Mouse (Mus musculus): ENCODE results near the gene Olfr298.

Olfr298 gene

DNA sequence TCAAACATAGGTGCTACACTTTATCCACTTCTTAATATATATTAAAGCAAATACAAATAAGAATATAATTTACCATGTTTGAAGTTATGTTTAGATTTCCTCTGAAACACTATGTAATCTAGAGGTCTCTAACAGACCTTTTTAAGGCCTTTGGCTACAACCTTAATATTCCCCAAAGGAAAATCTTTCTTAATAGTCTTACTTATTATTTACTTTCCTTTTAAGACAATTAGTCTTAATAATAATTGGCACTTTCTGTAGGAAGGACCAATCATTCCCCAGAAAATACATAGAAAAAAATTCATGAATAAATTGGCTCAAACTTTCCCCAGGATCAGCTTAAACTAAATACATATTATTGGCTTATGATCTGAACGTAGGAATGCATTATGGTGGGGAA, at the start of gene Olfr298:
TSS of gene Olfr298 (minus strand) at position 101 of the 400 bp plus-strand sequence.
- DNase-seq (ENCODE audit: low read depth, low spot score): no peak

DNA sequence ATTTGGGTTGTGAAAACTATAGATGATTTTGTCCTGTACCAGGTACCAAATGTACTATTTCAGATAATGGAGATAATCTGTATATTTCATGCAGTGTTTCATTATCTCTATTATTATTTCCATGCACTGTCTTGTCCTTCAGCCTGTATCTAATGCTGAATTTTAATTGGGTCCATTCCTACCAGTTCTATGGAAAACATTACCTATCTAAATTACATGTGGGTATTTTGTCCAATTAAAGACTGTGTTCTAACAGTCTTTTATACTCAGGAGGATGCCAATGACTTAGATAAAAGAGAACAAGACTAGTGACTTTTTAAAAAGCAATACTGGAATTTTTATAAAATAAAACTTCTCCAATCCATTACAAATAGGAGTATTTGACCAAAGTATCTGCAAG, 27.4 kb upstream of the Olfr298 start, which contains the start of gene Olfr297:
TSS of gene Olfr297 (plus strand) at position 301 of the 400 bp plus-strand sequence.
- no peak for DNase-seq (ENCODE audit: low read depth, low spot score)

DNA sequence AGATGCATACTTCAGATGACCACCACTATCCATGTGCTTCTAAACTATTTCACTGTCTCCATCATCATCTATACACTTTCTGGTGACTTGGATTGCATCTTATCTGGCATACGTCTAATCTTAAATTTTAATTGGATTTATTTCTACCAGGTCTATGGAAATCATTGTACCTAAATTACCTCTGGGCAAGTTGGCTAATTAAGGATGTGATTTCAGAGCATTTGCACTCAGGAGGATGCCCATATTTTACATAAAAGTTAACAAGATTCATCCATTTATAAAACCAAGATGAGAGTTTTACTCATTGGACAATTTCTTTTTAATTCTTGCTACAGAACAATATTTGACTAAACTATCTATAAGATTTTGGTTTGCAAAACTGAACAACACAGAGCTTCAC, 32.7 kb downstream of the Olfr298 start, which contains the start of gene Olfr299:
TSS of gene Olfr299 (plus strand) at position 301 of the 400 bp plus-strand sequence.
- DNase-seq (ENCODE audit: low read depth, low spot score): no peak

Measured in c-Kit-negative CD71-positive TER-119-positive erythroid progenitor cells, embryonic 14.5 days (primary cell).